Mouse (Mus musculus): Measurements from ENCODE around the gene Nynrin. TPM values are rescaled to one million over a fixed set of nuclear protein-coding genes. Genes with fewer than 3 reads are reported as not detected.

The Nynrin gene
- polyA plus RNA-seq, 1 experiment from 2014 or later, result 4.2 TPM

GRCm38 (mm10) chr14:55826551-55827340, 27.1 kb upstream of the Nynrin start:
- H3K4me1 ChIP-seq (ENCODE audit: insufficient read depth, low read depth, low read length), result peaks cover 3% of the 10 kb centered on the region; the same call in 1 of the 2 replicates
- 30% methylated on average over 41 of the region's 41 CpGs for WGBS
- no peaks in the 10 kb centered on the region for H3K9me3 ChIP-seq (ENCODE audit: low read length)
- no peak overlapping the region for H3K9ac ChIP-seq (replicated peaks; ENCODE audit: low read depth)
- TF ChIP-seq CTCF (IDR thresholded peaks at IDR 0.05) (no peak), EP300 (IDR thresholded peaks at IDR 0.05) (no peak)
- ATAC-seq (no peak), DNase-seq (ENCODE audit: low spot score) (no peak)
- H3K36me3 ChIP-seq (ENCODE audit: insufficient read depth, low read length), result no peaks in the 10 kb centered on the region
- H3K4me2 ChIP-seq (replicated peaks; ENCODE audit: low read depth, low read length), result peak overlapping the region; percentile 91
- H3K27ac ChIP-seq (ENCODE audit: low read length), result no peak overlapping the region; the same call in 1 of the 2 replicates
- H3K4me3 ChIP-seq (ENCODE audit: low read depth, low read length), result peak overlapping the region; percentile 57; the same call in 1 of the 2 replicates
- H3K27me3 ChIP-seq (replicated peaks; ENCODE audit: insufficient read depth, low read length), result no peaks in the 10 kb centered on the region

- Histone ChIP-seq H3K4me1 (ENCODE audit: insufficient read depth, low read depth, low read length) (peaks cover 3% of the 10 kb centered on the region; the same call in 1 of the 2 replicates), H3K27me3 (replicated peaks; ENCODE audit: insufficient read depth, low read length) (no peaks in the 10 kb centered on the region), H3K9ac (replicated peaks; ENCODE audit: low read depth) (no peak overlapping the region), H3K27ac (ENCODE audit: low read length) (no peak overlapping the region), H3K4me2 (replicated peaks; ENCODE audit: low read depth, low read length) (no peak overlapping the region), H3K9me3 (ENCODE audit: low read length) (no peaks in the 10 kb centered on the region), H3K4me3 (ENCODE audit: low read depth, low read length) (no peak overlapping the region), H3K36me3 (ENCODE audit: insufficient read depth, low read length) (no peaks in the 10 kb centered on the region)
- 51% methylated on average over 3 of the region's 3 CpGs for WGBS
- no peak for DNase-seq (ENCODE audit: low spot score)
- ATAC-seq, result no peak
- no peak for TF ChIP-seq EP300 (IDR thresholded peaks at IDR 0.05)
- TF ChIP-seq CTCF (IDR thresholded peaks at IDR 0.05), result no peak
Measured at GRCm38 (mm10) chr14:55828716-55829263, 25.0 kb upstream of the Nynrin start.

- no peak for TF ChIP-seq CTCF (IDR thresholded peaks at IDR 0.05)
- Histone ChIP-seq H3K27me3 (replicated peaks; ENCODE audit: insufficient read depth, low read length) (no peaks in the 10 kb centered on the region), H3K4me1 (ENCODE audit: insufficient read depth, low read depth, low read length) (peaks cover 3% of the 10 kb centered on the region; the same call in 1 of the 2 replicates), H3K27ac (ENCODE audit: low read length) (no peak overlapping the region), H3K36me3 (ENCODE audit: insufficient read depth, low read length) (no peaks in the 10 kb centered on the region), H3K4me3 (ENCODE audit: low read depth, low read length) (no peak overlapping the region), H3K9ac (replicated peaks; ENCODE audit: low read depth) (no peak overlapping the region), H3K9me3 (ENCODE audit: low read length) (no peaks in the 10 kb centered on the region), H3K4me2 (replicated peaks; ENCODE audit: low read depth, low read length) (no peak overlapping the region)
- DNase-seq (ENCODE audit: low spot score) (no peak), ATAC-seq (no peak)
- 88% methylated on average over 16 of the region's 16 CpGs for WGBS
Measured at GRCm38 (mm10) chr14:55829854-55830253, 24.0 kb upstream of the Nynrin start.

GRCm38 (mm10) chr14:55830331-55830730, 23.5 kb upstream of the Nynrin start:
- no peaks in the 10 kb centered on the region for H3K27me3 ChIP-seq (replicated peaks; ENCODE audit: insufficient read depth, low read length)
- no peak overlapping the region for H3K9ac ChIP-seq (replicated peaks; ENCODE audit: low read depth)
- H3K9me3 ChIP-seq (ENCODE audit: low read length), result no peaks in the 10 kb centered on the region
- no peak for TF ChIP-seq CTCF (IDR thresholded peaks at IDR 0.05)
- no peak for TF ChIP-seq EP300 (IDR thresholded peaks at IDR 0.05)
- DNase-seq (ENCODE audit: low spot score) (peak; percentile 65), ATAC-seq (peak; percentile 51; the same call in 1 of the 2 replicates)
- H3K4me1 ChIP-seq (ENCODE audit: insufficient read depth, low read depth, low read length), result no peaks in the 10 kb centered on the region; the same call in 1 of the 2 replicates
- no peak overlapping the region for H3K27ac ChIP-seq (ENCODE audit: low read length)
- H3K4me2 ChIP-seq (replicated peaks; ENCODE audit: low read depth, low read length), result no peak overlapping the region
- no peak overlapping the region for H3K4me3 ChIP-seq (ENCODE audit: low read depth, low read length)
- no peaks in the 10 kb centered on the region for H3K36me3 ChIP-seq (ENCODE audit: insufficient read depth, low read length)
- WGBS, result 62% methylated on average over 4 of the region's 4 CpGs

- Histone ChIP-seq H3K4me3 (ENCODE audit: low read depth, low read length) (no peak overlapping the region), H3K9ac (replicated peaks; ENCODE audit: low read depth) (no peak overlapping the region), H3K9me3 (ENCODE audit: low read length) (no peaks in the 10 kb centered on the region), H3K36me3 (ENCODE audit: insufficient read depth, low read length) (no peaks in the 10 kb centered on the region), H3K27ac (ENCODE audit: low read length) (no peak overlapping the region), H3K27me3 (replicated peaks; ENCODE audit: insufficient read depth, low read length) (no peaks in the 10 kb centered on the region), H3K4me1 (ENCODE audit: insufficient read depth, low read depth, low read length) (no peaks in the 10 kb centered on the region), H3K4me2 (replicated peaks; ENCODE audit: low read depth, low read length) (no peak overlapping the region)
- ATAC-seq (no peak), DNase-seq (ENCODE audit: low spot score) (no peak)
- TF ChIP-seq CTCF (IDR thresholded peaks at IDR 0.05), result no peak
- 83% methylated on average over 4 of the region's 4 CpGs for WGBS
Measured at GRCm38 (mm10) chr14:55833126-55833525, 20.7 kb upstream of the Nynrin start.

GRCm38 (mm10) chr14:55834808-55835533, 18.8 kb upstream of the Nynrin start:
- Histone ChIP-seq H3K4me1 (ENCODE audit: insufficient read depth, low read depth, low read length) (no peaks in the 10 kb centered on the region), H3K36me3 (ENCODE audit: insufficient read depth, low read length) (no peaks in the 10 kb centered on the region), H3K4me3 (ENCODE audit: low read depth, low read length) (no peak overlapping the region), H3K9me3 (ENCODE audit: low read length) (no peaks in the 10 kb centered on the region), H3K27ac (ENCODE audit: low read length) (no peak overlapping the region), H3K4me2 (replicated peaks; ENCODE audit: low read depth, low read length) (no peak overlapping the region), H3K9ac (replicated peaks; ENCODE audit: low read depth) (no peak overlapping the region), H3K27me3 (replicated peaks; ENCODE audit: insufficient read depth, low read length) (no peaks in the 10 kb centered on the region)
- ATAC-seq (no peak), DNase-seq (ENCODE audit: low spot score) (no peak)
- 69% methylated on average over 5 of the region's 5 CpGs for WGBS
- TF ChIP-seq EP300 (IDR thresholded peaks at IDR 0.05) (no peak), CTCF (IDR thresholded peaks at IDR 0.05) (no peak)

All from lung, postnatal 0 days (tissue).